Mouse (Mus musculus) limb, embryonic 13.5 days (tissue): ENCODE results near the gene B4galnt2. TPM values are rescaled to one million over a fixed set of nuclear protein-coding genes. Genes with fewer than 3 reads are reported as not detected.

Experiments
- ATAC-seq: fragments of 200-750 bp; cut with Nextera tagmentation; 2 replicates; pipeline ENCODE4 v1.8.0; 2017; ENCODE audit warnings: low read depth, moderate number of reproducible peaks, moderate TSS enrichment; ENCODE audit not compliant: low FRiP score
- H3K27ac ChIP-seq: fragments of 300-500 bp; sonication (generic); 2 replicates; pipeline ENCODE4 v1.5.1; 2015; ENCODE audit warnings: inconsistent platforms, mild to moderate bottlenecking, moderate library complexity
- H3K27me3 ChIP-seq: fragments of 300-500 bp; sonication (generic); 2 replicates; pipeline ENCODE4 v1.6.1; 2015; ENCODE audit warnings: mild to moderate bottlenecking, inconsistent platforms
- H3K36me3 ChIP-seq: fragments of 300-500 bp; sonication (generic); 2 replicates; pipeline ENCODE4 v1.6.1; 2015; ENCODE audit warnings: inconsistent platforms, mild to moderate bottlenecking, moderate library complexity
- H3K4me1 ChIP-seq: fragments of 300-500 bp; sonication (generic); 2 replicates; pipeline ENCODE4 v1.6.1; 2015; ENCODE audit warnings: inconsistent platforms
- H3K4me2 ChIP-seq: fragments of 300-500 bp; sonication (generic); replicated peaks from 2 replicates; pipeline ENCODE4 v1.6.1; 2015; ENCODE audit warnings: inconsistent platforms, mild to moderate bottlenecking, moderate library complexity
- H3K4me3 ChIP-seq: fragments of 300-500 bp; sonication (generic); 2 replicates; pipeline ENCODE4 v1.5.1; 2015; ENCODE audit warnings: moderate library complexity, mild to moderate bottlenecking, inconsistent platforms
- H3K9ac ChIP-seq: fragments of 300-500 bp; sonication (generic); 2 replicates; pipeline ENCODE4 v1.6.1; 2015; ENCODE audit warnings: mild to moderate bottlenecking, inconsistent platforms
- H3K9me3 ChIP-seq: fragments of 300-500 bp; sonication (generic); 2 replicates; pipeline ENCODE4 v1.6.1; 2016; ENCODE audit warnings: inconsistent platforms
- WGBS: fragments of 180-500 bp; shearing (Covaris S2); methylation state at CpG from one replicate; pipeline ENCODE4 v1.1.7; 2015; 5-methylcytosine and 5-hydroxymethylcytosine counted together
- polyA plus RNA-seq: library from polyadenylated mRNA; unstranded; fragments of >200 nt; fragmentation: Nextera tagmentation; extraction: Ambion mirVana; gene quantifications from 2 replicates; pipeline ENCODE4 v1.2.1, GENCODE M21; 2015

The B4galnt2 gene
- polyA plus RNA-seq, 1 experiment from 2014 or later: 0.19 TPM

GRCm38 (mm10) chr11:95836433-95836832 lies 78.3 kb downstream of the B4galnt2 start:
- Histone ChIP-seq H3K36me3 (no peaks in the 10 kb centered on the region), H3K9me3 (no peaks in the 10 kb centered on the region), H3K9ac (no peak overlapping the region), H3K4me1 (peaks cover 44% of the 10 kb centered on the region), H3K27me3 (peaks cover 75% of the 10 kb centered on the region), H3K4me3 (no peak overlapping the region), H3K4me2 (no peak overlapping the region), H3K27ac (0 out of 2 replicates have a peak overlapping the region, but pooled peaks have one; percentile 24)
- no peak for ATAC-seq
- WGBS: 29% methylated on average over 6 of the region's 6 CpGs

- H3K4me2 ChIP-seq: no peak overlapping the region
- H3K27me3 ChIP-seq: peaks cover 76% of the 10 kb centered on the region
- H3K9me3 ChIP-seq: no peaks in the 10 kb centered on the region
- H3K27ac ChIP-seq: no peak overlapping the region
- no peak for ATAC-seq
- 40% methylated on average over 6 of the region's 6 CpGs for WGBS
- peaks cover 50% of the 10 kb centered on the region for H3K4me1 ChIP-seq
- H3K4me3 ChIP-seq: no peak overlapping the region
- H3K9ac ChIP-seq: no peak overlapping the region
- H3K36me3 ChIP-seq: no peaks in the 10 kb centered on the region
Observed at GRCm38 (mm10) chr11:95835832-95836231, 78.9 kb downstream of the B4galnt2 start.

GRCm38 (mm10) chr11:95834742-95835710 lies 79.7 kb downstream of the B4galnt2 start:
- Histone ChIP-seq H3K27ac (no peak overlapping the region), H3K9me3 (no peaks in the 10 kb centered on the region), H3K4me2 (0 out of 2 replicates have a peak overlapping the region, but pooled peaks have one; percentile 17), H3K36me3 (no peaks in the 10 kb centered on the region), H3K27me3 (peaks cover 84% of the 10 kb centered on the region), H3K9ac (no peak overlapping the region), H3K4me3 (no peak overlapping the region), H3K4me1 (peaks cover 57% of the 10 kb centered on the region)
- WGBS: 15% methylated on average over 15 of the region's 15 CpGs
- no peak for ATAC-seq

- 3% methylated on average over 22 of the region's 22 CpGs for WGBS
- Histone ChIP-seq H3K9me3 (no peaks in the 10 kb centered on the region), H3K4me2 (peak overlapping the region; percentile 17; the same call in 1 of the 2 replicates), H3K36me3 (no peaks in the 10 kb centered on the region), H3K9ac (no peak overlapping the region; the same call in 1 of the 2 replicates), H3K27ac (no peak overlapping the region), H3K27me3 (peaks cover 92% of the 10 kb centered on the region), H3K4me1 (peaks cover 57% of the 10 kb centered on the region), H3K4me3 (peak overlapping the region; percentile 11)
- peak; percentile 10; the same call in 1 of the 2 replicates for ATAC-seq
Observed at GRCm38 (mm10) chr11:95834143-95834667, 80.5 kb downstream of the B4galnt2 start.

- Histone ChIP-seq H3K27ac (no peak overlapping the region), H3K9me3 (no peaks in the 10 kb centered on the region), H3K4me2 (0 out of 2 replicates have a peak overlapping the region, but pooled peaks have one; percentile 17), H3K36me3 (no peaks in the 10 kb centered on the region), H3K9ac (no peak overlapping the region; the same call in 1 of the 2 replicates), H3K4me1 (peaks cover 57% of the 10 kb centered on the region), H3K27me3 (peaks cover 97% of the 10 kb centered on the region), H3K4me3 (peak overlapping the region; percentile 11)
- WGBS: 6% methylated on average over 18 of the region's 18 CpGs
- no peak for ATAC-seq
Observed at GRCm38 (mm10) chr11:95833631-95834142, 81.0 kb downstream of the B4galnt2 start.

GRCm38 (mm10) chr11:95833006-95833570 lies 81.6 kb downstream of the B4galnt2 start:
- 22% methylated on average over 8 of the region's 8 CpGs for WGBS
- Histone ChIP-seq H3K4me3 (no peak overlapping the region), H3K27me3 (peaks cover 97% of the 10 kb centered on the region), H3K9ac (no peak overlapping the region), H3K36me3 (no peaks in the 10 kb centered on the region), H3K27ac (no peak overlapping the region), H3K9me3 (no peaks in the 10 kb centered on the region), H3K4me1 (peaks cover 57% of the 10 kb centered on the region), H3K4me2 (no peak overlapping the region)
- no peak for ATAC-seq

- no peak overlapping the region for H3K4me2 ChIP-seq
- H3K27me3 ChIP-seq: peaks cover 98% of the 10 kb centered on the region
- H3K36me3 ChIP-seq: no peaks in the 10 kb centered on the region
- no peak for ATAC-seq
- no peak overlapping the region for H3K4me3 ChIP-seq
- no peak overlapping the region for H3K9ac ChIP-seq
- H3K27ac ChIP-seq: no peak overlapping the region
- peaks cover 53% of the 10 kb centered on the region for H3K4me1 ChIP-seq
- 41% methylated on average over 18 of the region's 18 CpGs for WGBS
- H3K9me3 ChIP-seq: no peaks in the 10 kb centered on the region
Observed at GRCm38 (mm10) chr11:95832129-95833005, 82.3 kb downstream of the B4galnt2 start.

- no peak overlapping the region for H3K9ac ChIP-seq
- peaks cover 99% of the 10 kb centered on the region for H3K27me3 ChIP-seq
- ATAC-seq: no peak
- H3K4me2 ChIP-seq: peak overlapping the region; percentile 60
- H3K27ac ChIP-seq: no peak overlapping the region
- 1% methylated on average over 15 of the region's 15 CpGs for WGBS
- peak overlapping the region; percentile 38 for H3K4me3 ChIP-seq
- H3K4me1 ChIP-seq: peaks cover 46% of the 10 kb centered on the region
- no peaks in the 10 kb centered on the region for H3K9me3 ChIP-seq
- H3K36me3 ChIP-seq: no peaks in the 10 kb centered on the region
Observed at GRCm38 (mm10) chr11:95831641-95832040, 83.0 kb downstream of the B4galnt2 start.

- no peak overlapping the region for H3K27ac ChIP-seq
- H3K9ac ChIP-seq: 0 out of 2 replicates have a peak overlapping the region, but pooled peaks have one; percentile 4
- peaks cover 42% of the 10 kb centered on the region for H3K4me1 ChIP-seq
- H3K9me3 ChIP-seq: no peaks in the 10 kb centered on the region
- H3K4me2 ChIP-seq: peak overlapping the region; percentile 60
- no peak for ATAC-seq
- H3K27me3 ChIP-seq: peaks cover 99% of the 10 kb centered on the region
- H3K36me3 ChIP-seq: no peaks in the 10 kb centered on the region
- H3K4me3 ChIP-seq: peak overlapping the region; percentile 38
- 5% methylated on average over 10 of the region's 10 CpGs for WGBS
Observed at GRCm38 (mm10) chr11:95831276-95831619, 83.4 kb downstream of the B4galnt2 start.

GRCm38 (mm10) chr11:95830411-95831275 lies 84.0 kb downstream of the B4galnt2 start:
- WGBS: 2% methylated on average over 80 of the region's 80 CpGs
- Histone ChIP-seq H3K36me3 (no peaks in the 10 kb centered on the region), H3K27me3 (peaks cover 99% of the 10 kb centered on the region), H3K27ac (no peak overlapping the region), H3K9ac (peak overlapping the region; percentile 35; the same call in 1 of the 2 replicates), H3K4me2 (peak overlapping the region; percentile 60), H3K4me3 (peak overlapping the region; percentile 38), H3K9me3 (no peaks in the 10 kb centered on the region), H3K4me1 (peaks cover 36% of the 10 kb centered on the region)
- ATAC-seq: no peak
